Mouse (Mus musculus): ENCODE measurements around the gene Asic2. TPM values are rescaled to one million over a fixed set of nuclear protein-coding genes. Genes with fewer than 3 reads are reported as not detected.

Gene Asic2
- polyA plus RNA-seq, 1 experiment from 2014 or later, result 0.27 TPM

GRCm38 (mm10) chr11:81832381-81832780 lies 135.9 kb downstream of the Asic2 start:
- no peak overlapping the region for H3K27ac ChIP-seq (ENCODE audit: low read length)
- no peaks in the 10 kb centered on the region for H3K4me1 ChIP-seq (ENCODE audit: control insufficient read depth, insufficient read depth, low read length)
- H3K27me3 ChIP-seq (ENCODE audit: control insufficient read depth, insufficient read depth, low read length), result no peaks in the 10 kb centered on the region
- H3K9me3 ChIP-seq (replicated peaks; ENCODE audit: control insufficient read depth, low read length), result no peaks in the 10 kb centered on the region
- no peak for ATAC-seq (ENCODE audit: insufficient read depth, low FRiP score)
- H3K9ac ChIP-seq (ENCODE audit: low read length), result no peak overlapping the region
- H3K4me2 ChIP-seq (ENCODE audit: low read depth, low read length), result no peak overlapping the region
- no peaks in the 10 kb centered on the region for H3K36me3 ChIP-seq (ENCODE audit: control insufficient read depth, insufficient read depth, low read length)
- 65% methylated on average over 1 of the region's 1 CpGs for WGBS
- no peak overlapping the region for H3K4me3 ChIP-seq (replicated peaks; ENCODE audit: low read length)

- Histone ChIP-seq H3K4me1 (ENCODE audit: control insufficient read depth, insufficient read depth, low read length) (no peaks in the 10 kb centered on the region), H3K9ac (ENCODE audit: low read length) (no peak overlapping the region), H3K27me3 (ENCODE audit: control insufficient read depth, insufficient read depth, low read length) (no peaks in the 10 kb centered on the region), H3K36me3 (ENCODE audit: control insufficient read depth, insufficient read depth, low read length) (no peaks in the 10 kb centered on the region), H3K4me2 (ENCODE audit: low read depth, low read length) (no peak overlapping the region), H3K27ac (ENCODE audit: low read length) (no peak overlapping the region), H3K4me3 (replicated peaks; ENCODE audit: low read length) (no peak overlapping the region), H3K9me3 (replicated peaks; ENCODE audit: control insufficient read depth, low read length) (no peaks in the 10 kb centered on the region)
- ATAC-seq (ENCODE audit: insufficient read depth, low FRiP score), result no peak
- 72% methylated on average over 5 of the region's 5 CpGs for WGBS
Measured at GRCm38 (mm10) chr11:81816531-81816930, 151.7 kb downstream of the Asic2 start.

DNA sequence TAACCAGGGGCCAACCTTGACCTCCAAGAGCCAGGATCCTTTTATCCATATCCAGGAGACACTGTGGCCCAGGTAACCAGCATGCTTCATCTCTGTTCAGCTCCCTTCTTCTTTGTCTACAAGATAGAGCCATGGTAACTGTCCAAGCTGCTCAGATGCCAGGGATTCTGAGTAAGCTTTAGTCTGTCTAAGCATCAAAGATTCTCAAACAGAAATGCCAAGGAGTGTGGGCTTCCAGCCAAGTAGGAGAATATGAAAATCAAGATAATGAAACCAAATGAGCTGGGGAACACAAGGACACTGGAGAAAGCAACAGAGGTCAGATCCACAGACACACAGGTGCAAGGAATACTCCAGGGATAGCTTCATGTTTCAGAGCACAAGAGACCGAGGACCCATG lies 153.4 kb downstream of the Asic2 start:
- no peaks in the 10 kb centered on the region for H3K9me3 ChIP-seq (replicated peaks; ENCODE audit: control insufficient read depth, low read length)
- 64% methylated on average over 1 of the region's 1 CpGs for WGBS
- H3K36me3 ChIP-seq (ENCODE audit: control insufficient read depth, insufficient read depth, low read length), result no peaks in the 10 kb centered on the region
- no peak overlapping the region for H3K4me3 ChIP-seq (replicated peaks; ENCODE audit: low read length)
- no peak overlapping the region for H3K27ac ChIP-seq (ENCODE audit: low read length)
- no peaks in the 10 kb centered on the region for H3K4me1 ChIP-seq (ENCODE audit: control insufficient read depth, insufficient read depth, low read length)
- no peak overlapping the region for H3K9ac ChIP-seq (ENCODE audit: low read length)
- ATAC-seq (ENCODE audit: insufficient read depth, low FRiP score), result no peak
- no peaks in the 10 kb centered on the region for H3K27me3 ChIP-seq (ENCODE audit: control insufficient read depth, insufficient read depth, low read length)
- no peak overlapping the region for H3K4me2 ChIP-seq (ENCODE audit: low read depth, low read length)

DNA sequence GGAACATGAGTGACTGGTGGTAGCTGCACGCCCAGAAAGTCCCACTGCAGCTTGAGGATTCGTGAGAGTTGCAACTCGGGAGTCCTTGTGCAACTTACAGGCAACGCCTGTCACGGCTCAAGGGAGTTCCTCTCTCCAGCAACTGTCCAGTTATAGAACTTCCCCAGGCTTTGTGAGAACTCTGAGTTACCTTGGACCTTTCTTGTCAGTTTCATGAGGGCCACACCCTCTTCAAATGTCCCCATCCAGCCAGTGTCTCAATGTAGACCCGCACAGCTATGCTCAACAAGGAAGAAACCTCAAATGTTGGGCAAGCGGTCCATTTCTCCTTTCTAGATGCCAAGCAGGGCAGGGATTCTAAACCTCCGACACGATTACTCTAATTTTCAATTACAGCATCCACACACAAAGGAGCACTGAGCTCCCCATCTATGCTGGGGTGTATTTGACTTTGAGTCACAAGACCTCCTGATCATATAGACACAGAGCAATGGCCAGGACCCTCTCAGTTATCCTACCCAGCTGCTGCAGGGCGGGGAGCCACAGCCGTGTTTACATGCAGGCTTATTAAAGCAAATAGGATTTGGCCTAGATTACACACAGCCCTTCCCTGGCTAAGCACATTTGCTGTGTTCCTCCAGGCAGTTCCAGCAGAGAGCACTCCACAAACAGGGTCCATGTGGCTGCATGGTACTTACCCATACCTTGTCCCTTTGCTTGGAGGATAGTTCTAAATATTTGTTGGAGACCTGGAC lies 161.2 kb downstream of the Asic2 start:
- 58% methylated on average over 11 of the region's 11 CpGs for WGBS
- Histone ChIP-seq H3K4me2 (ENCODE audit: low read depth, low read length) (no peak overlapping the region), H3K36me3 (ENCODE audit: control insufficient read depth, insufficient read depth, low read length) (no peaks in the 10 kb centered on the region), H3K9ac (ENCODE audit: low read length) (no peak overlapping the region), H3K27ac (ENCODE audit: low read length) (no peak overlapping the region), H3K27me3 (ENCODE audit: control insufficient read depth, insufficient read depth, low read length) (no peaks in the 10 kb centered on the region), H3K4me1 (ENCODE audit: control insufficient read depth, insufficient read depth, low read length) (no peaks in the 10 kb centered on the region), H3K9me3 (replicated peaks; ENCODE audit: control insufficient read depth, low read length) (no peaks in the 10 kb centered on the region), H3K4me3 (replicated peaks; ENCODE audit: low read length) (no peak overlapping the region)
- peak; percentile 69; the same call in 1 of the 2 replicates for ATAC-seq (ENCODE audit: insufficient read depth, low FRiP score)

GRCm38 (mm10) chr11:81803544-81803943 lies 164.7 kb downstream of the Asic2 start:
- H3K9ac ChIP-seq (ENCODE audit: low read length), result no peak overlapping the region
- no peaks in the 10 kb centered on the region for H3K4me1 ChIP-seq (ENCODE audit: control insufficient read depth, insufficient read depth, low read length)
- no peak for ATAC-seq (ENCODE audit: insufficient read depth, low FRiP score)
- H3K4me3 ChIP-seq (replicated peaks; ENCODE audit: low read length), result no peak overlapping the region
- 43% methylated on average over 2 of the region's 2 CpGs for WGBS
- no peaks in the 10 kb centered on the region for H3K36me3 ChIP-seq (ENCODE audit: control insufficient read depth, insufficient read depth, low read length)
- H3K27ac ChIP-seq (ENCODE audit: low read length), result no peak overlapping the region
- no peaks in the 10 kb centered on the region for H3K27me3 ChIP-seq (ENCODE audit: control insufficient read depth, insufficient read depth, low read length)
- no peaks in the 10 kb centered on the region for H3K9me3 ChIP-seq (replicated peaks; ENCODE audit: control insufficient read depth, low read length)
- no peak overlapping the region for H3K4me2 ChIP-seq (ENCODE audit: low read depth, low read length)

GRCm38 (mm10) chr11:81802614-81803013 lies 165.6 kb downstream of the Asic2 start:
- Histone ChIP-seq H3K27ac (ENCODE audit: low read length) (no peak overlapping the region), H3K36me3 (ENCODE audit: control insufficient read depth, insufficient read depth, low read length) (no peaks in the 10 kb centered on the region), H3K4me3 (replicated peaks; ENCODE audit: low read length) (no peak overlapping the region), H3K27me3 (ENCODE audit: control insufficient read depth, insufficient read depth, low read length) (no peaks in the 10 kb centered on the region), H3K4me2 (ENCODE audit: low read depth, low read length) (no peak overlapping the region), H3K9ac (ENCODE audit: low read length) (no peak overlapping the region), H3K4me1 (ENCODE audit: control insufficient read depth, insufficient read depth, low read length) (no peaks in the 10 kb centered on the region), H3K9me3 (replicated peaks; ENCODE audit: control insufficient read depth, low read length) (no peaks in the 10 kb centered on the region)
- ATAC-seq (ENCODE audit: insufficient read depth, low FRiP score), result no peak
- whole genome bisulfite sequencing, result 70% methylated on average over 1 of the region's 1 CpGs

- Histone ChIP-seq H3K4me3 (replicated peaks; ENCODE audit: low read length) (no peak overlapping the region), H3K4me2 (ENCODE audit: low read depth, low read length) (no peak overlapping the region), H3K9me3 (replicated peaks; ENCODE audit: control insufficient read depth, low read length) (no peaks in the 10 kb centered on the region), H3K27me3 (ENCODE audit: control insufficient read depth, insufficient read depth, low read length) (no peaks in the 10 kb centered on the region), H3K36me3 (ENCODE audit: control insufficient read depth, insufficient read depth, low read length) (no peaks in the 10 kb centered on the region), H3K27ac (ENCODE audit: low read length) (no peak overlapping the region), H3K4me1 (ENCODE audit: control insufficient read depth, insufficient read depth, low read length) (no peaks in the 10 kb centered on the region), H3K9ac (ENCODE audit: low read length) (no peak overlapping the region)
- 65% methylated on average over 4 of the region's 4 CpGs for WGBS
- ATAC-seq (ENCODE audit: insufficient read depth, low FRiP score), result no peak
Measured at GRCm38 (mm10) chr11:81800899-81801298, 167.4 kb downstream of the Asic2 start.

GRCm38 (mm10) chr11:81793588-81793987 lies 174.7 kb downstream of the Asic2 start:
- no peaks in the 10 kb centered on the region for H3K9me3 ChIP-seq (replicated peaks; ENCODE audit: control insufficient read depth, low read length)
- no peak for ATAC-seq (ENCODE audit: insufficient read depth, low FRiP score)
- H3K4me2 ChIP-seq (ENCODE audit: low read depth, low read length), result no peak overlapping the region
- H3K4me3 ChIP-seq (replicated peaks; ENCODE audit: low read length), result no peak overlapping the region
- WGBS, result 78% methylated on average over 2 of the region's 2 CpGs
- H3K27me3 ChIP-seq (ENCODE audit: control insufficient read depth, insufficient read depth, low read length), result no peaks in the 10 kb centered on the region
- H3K9ac ChIP-seq (ENCODE audit: low read length), result no peak overlapping the region
- H3K27ac ChIP-seq (ENCODE audit: low read length), result no peak overlapping the region
- no peaks in the 10 kb centered on the region for H3K36me3 ChIP-seq (ENCODE audit: control insufficient read depth, insufficient read depth, low read length)
- no peaks in the 10 kb centered on the region for H3K4me1 ChIP-seq (ENCODE audit: control insufficient read depth, insufficient read depth, low read length)

DNA sequence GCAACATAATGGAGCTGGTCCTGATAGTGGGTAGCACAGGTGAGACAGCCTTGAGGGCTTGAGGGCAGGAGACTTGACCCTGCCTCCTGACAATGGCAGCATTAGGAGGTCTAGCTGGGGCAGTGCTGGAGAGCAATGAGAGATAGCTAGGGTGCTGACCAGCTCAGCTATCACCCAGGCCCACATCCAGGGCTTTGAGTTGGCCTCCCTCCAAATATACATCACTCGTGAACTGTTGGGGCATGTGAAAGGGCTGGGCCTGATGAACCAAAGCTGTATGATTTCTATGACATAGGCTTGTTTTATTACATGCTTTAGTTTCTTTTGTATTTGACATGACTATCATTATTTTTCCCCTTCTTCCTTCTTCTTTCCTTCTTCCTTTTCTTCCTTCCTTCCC lies 176.7 kb downstream of the Asic2 start:
- no peak overlapping the region for H3K4me2 ChIP-seq (ENCODE audit: low read depth, low read length)
- WGBS, result 30% methylated on average over 1 of the region's 1 CpGs
- H3K36me3 ChIP-seq (ENCODE audit: control insufficient read depth, insufficient read depth, low read length), result no peaks in the 10 kb centered on the region
- no peak for ATAC-seq (ENCODE audit: insufficient read depth, low FRiP score)
- H3K9me3 ChIP-seq (replicated peaks; ENCODE audit: control insufficient read depth, low read length), result no peaks in the 10 kb centered on the region
- H3K9ac ChIP-seq (ENCODE audit: low read length), result no peak overlapping the region
- no peaks in the 10 kb centered on the region for H3K4me1 ChIP-seq (ENCODE audit: control insufficient read depth, insufficient read depth, low read length)
- no peaks in the 10 kb centered on the region for H3K27me3 ChIP-seq (ENCODE audit: control insufficient read depth, insufficient read depth, low read length)
- no peak overlapping the region for H3K27ac ChIP-seq (ENCODE audit: low read length)
- H3K4me3 ChIP-seq (replicated peaks; ENCODE audit: low read length), result no peak overlapping the region
